Mouse (Mus musculus): ENCODE measurements around the gene Ranbp1. TPM values are rescaled to one million over a fixed set of nuclear protein-coding genes. Genes with fewer than 3 reads are reported as not detected.
A peak's percentile ranks its signal among the peaks of the same experiment; 100 is the strongest.
"Not testable (repeated sequence)": the region's sequence is repeated elsewhere in the genome, so short reads cannot be mapped to it uniquely, and the experiment has no call there.

The Ranbp1 gene
- polyA plus RNA-seq, 1 experiment from 2014 or later: 1,302 TPM

- 100% methylated on average over 1 of the region's 1 CpGs for WGBS
- Histone ChIP-seq H3K27ac (replicated peaks; ENCODE audit: low read depth, low read length) (no peak overlapping the region), H3K4me2 (ENCODE audit: low read depth, severe bottlenecking) (no peak overlapping the region), H3K9ac (ENCODE audit: low read length) (no peak overlapping the region), H3K9me3 (ENCODE audit: control insufficient read depth, low read length) (no peaks in the 10 kb centered on the region), H3K36me3 (ENCODE audit: control insufficient read depth, insufficient read depth, low read length) (no peaks in the 10 kb centered on the region), H3K27me3 (ENCODE audit: control insufficient read depth, insufficient read depth, low read length) (no peaks in the 10 kb centered on the region), H3K4me3 (ENCODE audit: low read depth, low read length) (no peak overlapping the region), H3K4me1 (ENCODE audit: control insufficient read depth, insufficient read depth, low read length) (peaks cover 52% of the 10 kb centered on the region)
- DNase-seq (ENCODE audit: low spot score) (no peak), ATAC-seq (ENCODE audit: insufficient number of reproducible peaks, low FRiP score, low TSS enrichment, low read depth) (no peak)
Observed at GRCm38 (mm10) chr16:18202061-18202460, 46.5 kb downstream of the Ranbp1 start.

- Histone ChIP-seq H3K9me3 (ENCODE audit: control insufficient read depth, low read length) (no peaks in the 10 kb centered on the region), H3K4me2 (ENCODE audit: low read depth, severe bottlenecking) (no peak overlapping the region), H3K9ac (ENCODE audit: low read length) (no peak overlapping the region), H3K4me1 (ENCODE audit: control insufficient read depth, insufficient read depth, low read length) (peaks cover 56% of the 10 kb centered on the region), H3K27me3 (ENCODE audit: control insufficient read depth, insufficient read depth, low read length) (no peaks in the 10 kb centered on the region), H3K36me3 (ENCODE audit: control insufficient read depth, insufficient read depth, low read length) (no peaks in the 10 kb centered on the region), H3K4me3 (ENCODE audit: low read depth, low read length) (no peak overlapping the region), H3K27ac (replicated peaks; ENCODE audit: low read depth, low read length) (no peak overlapping the region)
- no peak for DNase-seq (ENCODE audit: low spot score)
- ATAC-seq (ENCODE audit: insufficient number of reproducible peaks, low FRiP score, low TSS enrichment, low read depth): no peak
- WGBS: 30% methylated on average over 1 of the region's 1 CpGs
Observed at GRCm38 (mm10) chr16:18201620-18202019, 46.9 kb downstream of the Ranbp1 start.

GRCm38 (mm10) chr16:18200062-18200461 lies 48.5 kb downstream of the Ranbp1 start:
- Histone ChIP-seq H3K9ac (ENCODE audit: low read length) (no peak overlapping the region), H3K4me1 (ENCODE audit: control insufficient read depth, insufficient read depth, low read length) (peaks cover 69% of the 10 kb centered on the region), H3K9me3 (ENCODE audit: control insufficient read depth, low read length) (no peaks in the 10 kb centered on the region), H3K27ac (replicated peaks; ENCODE audit: low read depth, low read length) (no peak overlapping the region), H3K4me2 (ENCODE audit: low read depth, severe bottlenecking) (no peak overlapping the region), H3K36me3 (ENCODE audit: control insufficient read depth, insufficient read depth, low read length) (no peaks in the 10 kb centered on the region), H3K4me3 (ENCODE audit: low read depth, low read length) (no peak overlapping the region), H3K27me3 (ENCODE audit: control insufficient read depth, insufficient read depth, low read length) (no peaks in the 10 kb centered on the region)
- ATAC-seq (ENCODE audit: insufficient number of reproducible peaks, low FRiP score, low TSS enrichment, low read depth) (no peak), DNase-seq (ENCODE audit: low spot score) (no peak)
- WGBS: 83% methylated on average over 2 of the region's 2 CpGs

- Histone ChIP-seq H3K36me3 (ENCODE audit: control insufficient read depth, insufficient read depth, low read length) (no peaks in the 10 kb centered on the region), H3K4me1 (ENCODE audit: control insufficient read depth, insufficient read depth, low read length) (peaks cover 67% of the 10 kb centered on the region), H3K9me3 (ENCODE audit: control insufficient read depth, low read length) (no peaks in the 10 kb centered on the region), H3K27me3 (ENCODE audit: control insufficient read depth, insufficient read depth, low read length) (no peaks in the 10 kb centered on the region), H3K4me2 (ENCODE audit: low read depth, severe bottlenecking) (0 out of 2 replicates have a peak overlapping the region, but pooled peaks have one; percentile 7), H3K27ac (replicated peaks; ENCODE audit: low read depth, low read length) (no peak overlapping the region; the same call in 1 of the 2 replicates), H3K4me3 (ENCODE audit: low read depth, low read length) (no peak overlapping the region), H3K9ac (ENCODE audit: low read length) (no peak overlapping the region)
- ATAC-seq (ENCODE audit: insufficient number of reproducible peaks, low FRiP score, low TSS enrichment, low read depth): 0 out of 2 replicates have a peak, but pooled peaks have one; percentile 6
- DNase-seq (ENCODE audit: low spot score): peak; percentile 41
- WGBS: 31% methylated on average over 10 of the region's 10 CpGs
Observed at GRCm38 (mm10) chr16:18198365-18199098, 50.0 kb downstream of the Ranbp1 start.

GRCm38 (mm10) chr16:18197881-18198280 lies 50.7 kb downstream of the Ranbp1 start:
- ATAC-seq (ENCODE audit: insufficient number of reproducible peaks, low FRiP score, low TSS enrichment, low read depth) (no peak), DNase-seq (ENCODE audit: low spot score) (no peak)
- Histone ChIP-seq H3K36me3 (ENCODE audit: control insufficient read depth, insufficient read depth, low read length) (no peaks in the 10 kb centered on the region), H3K4me2 (ENCODE audit: low read depth, severe bottlenecking) (no peak overlapping the region), H3K27ac (replicated peaks; ENCODE audit: low read depth, low read length) (no peak overlapping the region), H3K27me3 (ENCODE audit: control insufficient read depth, insufficient read depth, low read length) (no peaks in the 10 kb centered on the region), H3K4me3 (ENCODE audit: low read depth, low read length) (no peak overlapping the region), H3K4me1 (ENCODE audit: control insufficient read depth, insufficient read depth, low read length) (peaks cover 65% of the 10 kb centered on the region), H3K9ac (ENCODE audit: low read length) (no peak overlapping the region), H3K9me3 (ENCODE audit: control insufficient read depth, low read length) (no peaks in the 10 kb centered on the region)
- WGBS: 79% methylated on average over 6 of the region's 6 CpGs

- not testable (repeated sequence) for H3K27me3 ChIP-seq (ENCODE audit: control insufficient read depth, insufficient read depth, low read length); ATAC-seq (ENCODE audit: insufficient number of reproducible peaks, low FRiP score, low TSS enrichment, low read depth); H3K27ac ChIP-seq (replicated peaks; ENCODE audit: low read depth, low read length); DNase-seq (ENCODE audit: low spot score); H3K4me3 ChIP-seq (ENCODE audit: low read depth, low read length); H3K4me2 ChIP-seq (ENCODE audit: low read depth, severe bottlenecking); H3K9me3 ChIP-seq (ENCODE audit: control insufficient read depth, low read length); H3K36me3 ChIP-seq (ENCODE audit: control insufficient read depth, insufficient read depth, low read length); H3K9ac ChIP-seq (ENCODE audit: low read length)
- peaks cover 52% of the 10 kb centered on the region for H3K4me1 ChIP-seq (ENCODE audit: control insufficient read depth, insufficient read depth, low read length)
- WGBS: 44% methylated on average over 3 of the region's 3 CpGs
Observed at GRCm38 (mm10) chr16:18195561-18195960, 53.0 kb downstream of the Ranbp1 start.

- Histone ChIP-seq H3K9me3 (ENCODE audit: control insufficient read depth, low read length) (no peaks in the 10 kb centered on the region), H3K9ac (ENCODE audit: low read length) (no peak overlapping the region), H3K4me2 (ENCODE audit: low read depth, severe bottlenecking) (no peak overlapping the region), H3K4me3 (ENCODE audit: low read depth, low read length) (no peak overlapping the region), H3K36me3 (ENCODE audit: control insufficient read depth, insufficient read depth, low read length) (no peaks in the 10 kb centered on the region), H3K27me3 (ENCODE audit: control insufficient read depth, insufficient read depth, low read length) (no peaks in the 10 kb centered on the region), H3K27ac (replicated peaks; ENCODE audit: low read depth, low read length) (no peak overlapping the region), H3K4me1 (ENCODE audit: control insufficient read depth, insufficient read depth, low read length) (peaks cover 48% of the 10 kb centered on the region)
- 56% methylated on average over 5 of the region's 5 CpGs for WGBS
- ATAC-seq (ENCODE audit: insufficient number of reproducible peaks, low FRiP score, low TSS enrichment, low read depth): no peak
- no peak for DNase-seq (ENCODE audit: low spot score)
Observed at GRCm38 (mm10) chr16:18195068-18195467, 53.5 kb downstream of the Ranbp1 start.

GRCm38 (mm10) chr16:18194208-18194985 lies 54.1 kb downstream of the Ranbp1 start:
- 64% methylated on average over 15 of the region's 15 CpGs for WGBS
- DNase-seq (ENCODE audit: low spot score) (no peak), ATAC-seq (ENCODE audit: insufficient number of reproducible peaks, low FRiP score, low TSS enrichment, low read depth) (no peak)
- Histone ChIP-seq H3K4me1 (ENCODE audit: control insufficient read depth, insufficient read depth, low read length) (peaks cover 44% of the 10 kb centered on the region), H3K27me3 (ENCODE audit: control insufficient read depth, insufficient read depth, low read length) (no peaks in the 10 kb centered on the region), H3K9me3 (ENCODE audit: control insufficient read depth, low read length) (no peaks in the 10 kb centered on the region), H3K36me3 (ENCODE audit: control insufficient read depth, insufficient read depth, low read length) (no peaks in the 10 kb centered on the region), H3K27ac (replicated peaks; ENCODE audit: low read depth, low read length) (no peak overlapping the region), H3K4me2 (ENCODE audit: low read depth, severe bottlenecking) (no peak overlapping the region), H3K4me3 (ENCODE audit: low read depth, low read length) (no peak overlapping the region), H3K9ac (ENCODE audit: low read length) (no peak overlapping the region)
